Mouse (Mus musculus): ENCODE measurements around the gene Tor3a.
A peak's percentile ranks its signal among the peaks of the same experiment; 100 is the strongest.
"Not testable (repeated sequence)": the region's sequence is repeated elsewhere in the genome, so short reads cannot be mapped to it uniquely, and the experiment has no call there.

Gene Tor3a

DNA sequence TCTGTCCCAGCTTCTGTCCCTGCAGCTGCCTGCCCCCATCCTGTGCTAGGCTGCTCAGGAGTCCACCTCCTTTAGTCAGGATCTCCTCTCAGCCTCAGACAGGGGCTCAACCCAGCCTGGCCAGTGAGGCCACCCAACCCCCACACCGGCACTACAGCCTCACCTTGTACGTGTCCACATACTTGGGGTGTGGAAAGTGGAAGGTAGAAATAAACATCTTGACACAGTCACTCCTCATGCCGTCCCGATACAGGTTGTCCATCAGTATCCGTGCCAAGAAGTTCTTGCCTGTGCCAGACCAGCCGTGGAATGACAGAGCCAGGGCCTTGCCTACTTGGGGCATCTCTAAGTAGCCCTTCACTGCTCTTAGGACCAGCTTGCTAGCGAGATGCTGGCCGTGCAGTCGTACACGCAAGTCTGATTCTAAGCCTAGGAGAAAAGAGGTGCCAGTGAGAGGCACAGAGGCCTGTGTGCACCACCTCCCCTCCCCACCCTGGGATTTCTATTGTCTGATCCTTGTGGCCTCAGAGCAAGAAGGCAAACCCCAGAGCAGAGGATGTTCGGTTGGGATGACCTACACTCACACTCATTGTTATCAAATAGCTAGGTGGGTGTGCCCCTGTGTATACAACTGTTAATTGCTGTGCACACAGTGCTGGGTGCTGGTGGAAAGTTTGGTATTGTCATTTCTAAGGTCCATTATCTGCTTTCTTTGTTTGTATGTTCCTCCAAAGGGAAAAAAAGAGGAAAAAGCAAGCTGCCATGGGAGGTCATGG is 4.8 kb downstream of the Tor3a start:
- DNase-seq, result no peak

DNA sequence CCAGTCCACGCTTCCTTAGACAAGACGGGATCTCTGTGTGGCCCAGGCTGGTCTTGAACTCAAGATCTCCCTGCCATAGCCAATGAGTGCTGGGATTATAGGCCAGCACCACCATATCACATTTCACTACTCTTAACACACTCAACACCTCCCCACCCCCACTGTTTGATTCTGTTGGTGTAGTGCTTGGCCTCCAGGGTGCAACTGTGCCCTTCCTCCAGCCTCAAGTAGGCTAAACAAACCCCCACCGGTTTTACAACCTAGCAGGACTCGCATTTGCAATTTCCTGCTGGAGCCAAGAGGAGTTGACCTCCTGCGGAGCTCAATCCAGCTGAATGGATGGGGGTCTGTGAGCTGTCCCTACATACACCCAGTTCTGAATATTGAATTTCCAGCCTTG is 5.6 kb downstream of the Tor3a start:
- DNase-seq, result no peak

DNA sequence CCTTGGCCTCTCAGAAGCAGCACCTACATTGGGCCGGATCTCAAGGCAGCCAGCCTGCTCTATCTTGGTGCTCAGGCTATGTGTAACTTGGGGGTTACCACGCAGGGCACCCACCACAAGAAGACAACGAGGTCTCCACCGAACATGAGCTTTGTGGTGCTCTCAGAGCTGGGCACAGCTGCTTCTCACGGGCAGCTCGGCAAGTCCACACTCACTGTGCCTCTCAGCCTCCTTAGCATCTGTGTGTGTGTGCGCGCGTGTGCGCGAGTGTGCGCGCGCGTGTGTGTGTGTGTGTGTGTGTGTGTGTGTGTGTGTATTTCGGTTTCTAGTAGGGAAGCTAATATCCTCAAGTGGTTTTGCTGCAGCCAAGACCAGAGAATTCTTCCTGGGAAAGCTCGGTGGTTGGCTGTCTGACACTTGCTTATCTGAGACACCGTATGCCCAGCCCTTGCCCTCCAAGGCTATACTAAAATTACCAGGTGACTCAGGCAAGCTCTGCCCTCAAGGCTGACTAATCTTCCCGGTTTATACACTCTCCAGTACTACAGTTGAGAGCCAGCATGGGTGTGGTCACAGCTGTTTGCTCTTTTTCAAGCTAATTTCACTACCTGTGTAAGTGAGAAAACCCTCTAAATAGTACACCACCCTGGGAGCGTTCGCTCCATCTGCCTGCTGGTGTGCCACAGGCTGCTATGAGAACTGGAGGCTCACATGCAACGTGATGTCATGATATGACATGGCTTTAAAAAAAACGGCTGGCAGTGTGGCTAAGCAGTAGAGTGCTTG is 6.8 kb downstream of the Tor3a start:
- DNase-seq, result no peak

DNA sequence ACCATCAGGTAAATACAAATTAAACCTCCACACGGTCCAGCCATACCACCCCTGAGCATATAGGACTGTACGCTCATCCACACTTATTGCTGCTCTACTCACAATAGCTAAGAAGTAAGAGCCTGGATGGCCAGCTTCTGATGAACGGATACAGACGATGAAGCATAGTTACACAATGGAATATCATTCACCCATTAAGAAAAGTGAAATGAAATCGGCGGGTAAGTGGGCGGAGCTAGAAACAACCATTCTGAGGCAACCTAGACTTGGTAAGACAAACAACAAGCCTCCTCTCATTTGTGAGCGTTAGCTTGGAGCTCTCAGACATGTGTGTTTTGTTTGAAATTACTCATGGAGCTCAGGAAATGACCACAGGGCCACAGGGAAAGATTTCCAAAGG is 8.4 kb downstream of the Tor3a start:
- no peak for DNase-seq

DNA sequence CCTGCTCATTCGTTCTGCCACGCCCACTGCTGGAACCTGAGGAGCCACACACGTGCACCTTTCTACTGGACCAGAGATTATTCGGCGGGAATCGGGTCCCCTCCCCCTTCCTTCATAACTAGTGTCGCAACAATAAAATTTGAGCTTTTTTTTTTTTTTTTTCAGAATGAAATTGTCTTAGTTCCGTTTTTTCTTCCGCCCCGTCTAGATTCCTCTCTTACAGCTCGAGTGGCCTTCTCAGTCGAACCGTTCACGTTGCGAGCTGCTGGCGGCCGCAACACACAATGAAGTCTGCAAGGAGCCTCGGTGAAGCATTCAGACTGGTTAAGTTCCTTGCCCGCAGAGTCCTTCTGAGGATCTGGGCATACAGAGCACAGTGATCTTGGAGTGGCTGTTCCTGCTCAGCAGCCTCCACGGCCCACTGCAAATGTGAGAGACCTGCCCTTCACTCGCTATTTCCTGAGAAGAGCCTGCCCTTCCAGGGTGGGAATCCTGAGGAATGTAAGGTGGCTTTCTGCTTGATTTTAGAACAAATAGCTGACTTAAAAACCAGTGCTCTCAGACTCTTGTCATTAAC is 13.4 kb downstream of the Tor3a start:
- DNase-seq, result not testable (repeated sequence)

DNA sequence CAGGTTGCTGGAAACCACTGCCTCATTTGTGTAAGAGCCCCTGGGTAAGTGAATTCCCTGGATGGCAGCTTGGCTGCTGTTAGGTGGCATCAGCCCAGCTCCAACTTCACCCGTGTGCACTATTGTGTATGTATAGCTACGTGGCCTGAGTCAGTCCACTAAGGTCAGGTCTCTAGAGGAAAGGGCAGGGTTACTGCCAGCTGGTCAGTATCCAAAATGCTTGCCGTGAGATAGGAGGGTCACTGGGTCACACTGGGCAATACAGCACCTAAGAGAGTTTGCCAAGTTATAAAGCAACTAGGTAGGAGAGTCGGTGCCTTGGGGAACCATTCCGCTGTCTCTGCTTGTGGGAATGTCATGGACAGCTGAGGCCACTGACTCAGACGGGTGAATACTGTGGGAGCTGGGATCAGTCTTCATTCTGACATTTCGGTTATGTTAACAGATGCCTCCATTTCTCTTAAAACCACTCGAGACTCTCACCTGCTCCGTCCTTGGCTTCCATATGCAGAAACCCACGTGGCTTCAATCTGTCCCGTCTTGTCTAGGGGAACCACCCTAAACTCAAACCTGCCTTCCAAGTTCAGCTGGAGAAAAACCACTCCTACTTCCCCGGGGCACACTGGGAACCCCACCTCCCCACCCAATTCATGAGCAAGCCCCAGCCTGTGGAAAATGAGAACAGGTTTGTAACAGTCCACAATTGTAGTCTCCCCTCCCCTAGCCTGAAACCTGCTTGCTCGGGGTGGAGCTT is 14.1 kb downstream of the Tor3a start:
- no peak for DNase-seq

DNA sequence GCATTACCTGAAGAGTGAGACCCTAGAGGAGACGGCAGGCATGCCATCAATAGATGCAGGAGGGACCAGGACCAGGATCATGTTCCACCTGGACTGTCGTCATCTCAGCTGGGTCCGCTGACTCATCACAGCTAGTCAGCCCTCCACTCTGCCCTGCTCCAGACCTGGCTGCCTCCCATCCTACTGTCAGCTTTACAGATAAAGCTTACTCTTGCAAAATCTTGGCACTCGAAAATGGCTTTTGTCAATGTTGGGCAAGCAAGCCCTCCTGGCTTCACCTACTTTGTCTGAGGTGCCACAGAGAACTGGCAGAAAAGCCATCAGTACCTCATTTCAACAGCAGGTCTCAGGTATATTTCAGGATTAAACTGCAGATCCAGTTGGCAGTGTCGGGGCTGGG is 15.5 kb downstream of the Tor3a start:
- no peak for DNase-seq

DNA sequence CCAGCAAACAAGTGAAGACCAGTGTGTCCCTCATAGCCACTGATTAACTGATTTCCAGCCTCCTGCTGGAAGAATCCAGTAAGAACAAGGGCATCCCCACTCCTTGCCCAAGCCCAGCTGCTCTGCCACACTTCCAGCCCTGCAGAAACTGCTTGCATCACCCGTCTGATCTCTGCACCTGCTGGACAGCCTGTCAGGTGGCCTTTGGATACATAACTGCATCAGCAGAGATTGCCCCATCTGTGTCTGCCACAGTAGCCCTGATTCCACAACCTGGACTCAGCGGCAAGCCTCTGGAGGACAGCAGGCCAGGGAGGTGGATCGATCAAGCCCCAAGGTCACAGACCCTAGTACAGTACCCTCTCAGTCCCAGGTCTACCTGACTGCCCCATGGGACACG is 16.6 kb downstream of the Tor3a start:
- DNase-seq, result peak in 1 of 2 experiments; percentile 58

DNA sequence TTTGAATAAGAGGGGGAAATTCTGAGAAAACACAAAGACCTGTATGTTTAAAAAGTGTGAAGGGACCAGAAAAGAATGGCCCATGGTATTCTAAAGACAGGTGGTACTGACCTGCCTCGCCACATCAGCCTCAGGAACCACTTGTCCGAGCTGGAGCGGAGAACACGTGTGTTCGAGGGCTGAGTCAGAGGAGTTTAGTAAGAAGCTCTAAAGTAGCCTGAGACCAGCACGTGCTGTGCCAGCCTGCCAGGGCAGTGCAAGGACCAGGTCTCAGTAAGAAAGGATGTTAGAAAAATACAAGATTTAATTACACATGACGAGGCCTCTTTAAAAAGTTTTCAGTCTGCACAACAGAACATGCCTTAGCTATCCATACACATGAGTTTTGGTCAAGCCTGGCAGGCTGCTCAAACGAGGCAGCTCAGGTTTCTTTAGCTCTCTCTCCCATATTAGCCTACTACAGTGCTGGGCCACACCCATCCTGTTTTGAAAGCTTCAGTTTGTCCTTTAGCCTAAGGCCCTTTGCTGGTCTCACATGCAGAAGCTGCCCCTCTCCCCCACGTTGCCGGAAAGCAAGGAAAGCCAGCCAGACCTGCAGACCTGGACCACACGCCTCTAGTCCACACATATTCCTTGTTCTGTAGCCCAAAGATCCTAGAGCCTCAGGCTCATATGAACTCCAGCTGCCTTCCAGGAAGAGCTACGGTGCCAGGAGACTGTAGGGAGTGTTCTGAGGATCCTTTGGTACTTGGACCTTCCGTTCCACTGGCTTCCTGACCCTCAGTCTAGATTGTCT is 19.2 kb downstream of the Tor3a start:
- DNase-seq, result peak in 1 of 2 experiments; percentile 29

DNA sequence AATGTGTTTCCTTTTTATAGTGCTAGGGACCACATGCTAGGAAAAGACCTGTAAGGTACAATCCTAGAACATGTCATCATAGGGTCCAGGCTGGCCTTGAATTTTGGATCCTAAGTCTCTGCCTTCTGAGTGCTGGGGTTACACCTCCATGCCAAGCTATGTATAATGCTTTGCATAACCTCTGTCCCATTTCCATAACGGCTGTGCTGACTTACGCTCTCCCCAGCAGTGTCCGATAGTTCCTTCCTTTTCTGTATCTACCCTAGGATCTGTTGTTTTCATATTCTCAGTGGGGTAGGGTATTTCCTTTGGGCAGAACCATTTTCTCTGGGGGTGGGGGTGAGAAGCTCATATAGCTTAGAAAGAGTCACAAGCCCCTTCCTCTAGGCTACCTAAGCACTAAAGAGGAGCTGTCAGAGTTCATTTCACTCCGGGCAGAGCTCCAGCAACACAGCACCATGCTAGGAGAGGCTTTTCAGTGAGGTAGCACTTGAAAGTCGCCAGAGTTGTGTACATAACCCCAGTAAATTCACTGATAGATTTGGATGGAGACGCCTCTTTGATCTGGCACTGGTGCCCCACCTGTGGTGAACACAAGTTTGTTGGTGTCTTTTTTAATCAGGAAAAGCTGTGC is 21.9 kb downstream of the Tor3a start:
- DNase-seq, result no peak

DNA sequence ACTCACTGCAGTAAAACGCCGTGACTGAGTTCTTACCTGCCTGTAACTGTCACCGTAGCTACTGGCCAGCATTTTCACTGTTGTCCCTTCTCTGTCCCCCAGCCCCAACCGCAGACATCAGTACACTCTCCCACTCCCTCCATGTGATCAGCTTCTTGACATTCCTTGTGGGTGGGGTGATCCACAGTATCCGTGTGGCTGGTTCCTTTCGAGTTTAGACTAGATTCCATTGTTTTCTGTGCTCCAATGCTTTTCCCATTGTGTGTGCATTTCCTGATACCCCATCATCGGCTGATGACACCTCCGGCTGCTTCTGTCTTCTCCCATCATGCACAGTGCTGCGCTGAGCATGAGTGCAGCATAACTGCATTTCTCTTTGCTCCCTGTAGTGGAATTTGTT is 23.5 kb downstream of the Tor3a start:
- DNase-seq, result no peak

DNA sequence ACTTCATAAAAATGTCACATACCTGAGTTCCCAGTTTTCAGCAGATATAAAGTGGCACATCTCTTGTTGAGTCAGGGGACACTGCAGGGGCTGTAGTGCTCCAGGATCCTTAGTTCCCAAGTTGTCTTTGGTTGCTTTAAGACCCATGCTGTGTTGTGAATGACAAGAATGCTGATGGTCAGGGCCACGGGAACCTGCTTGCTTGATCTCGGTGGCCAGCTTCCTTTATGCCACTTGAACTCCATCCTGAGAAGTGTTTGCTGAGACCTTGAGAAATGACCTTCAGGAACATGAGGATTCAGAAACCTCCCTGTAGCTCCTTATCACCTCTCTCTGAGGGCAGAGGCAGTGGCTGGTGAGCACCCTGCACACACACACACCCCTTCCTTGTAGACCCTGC is 25.5 kb downstream of the Tor3a start:
- no peak for DNase-seq

DNA sequence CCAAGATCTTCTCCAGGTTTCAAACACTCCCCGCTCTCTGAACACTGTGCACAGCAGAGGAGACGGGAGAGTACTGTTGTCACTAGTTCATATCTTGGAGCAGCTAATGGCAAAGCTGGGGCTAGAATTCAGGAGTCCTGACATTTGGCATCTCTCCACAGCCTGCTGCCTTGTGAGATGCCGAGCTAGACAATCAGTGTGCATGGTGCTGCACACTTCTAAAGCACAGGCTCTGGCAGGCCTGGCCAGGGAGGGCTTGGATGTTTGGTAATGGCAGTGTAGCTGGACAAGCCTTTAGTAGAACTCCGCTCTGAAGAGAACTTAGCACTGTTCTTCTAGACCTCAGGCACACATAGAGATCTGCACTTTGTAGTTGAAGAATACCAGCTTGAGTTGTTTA is 28.2 kb downstream of the Tor3a start:
- DNase-seq, result no peak

DNA sequence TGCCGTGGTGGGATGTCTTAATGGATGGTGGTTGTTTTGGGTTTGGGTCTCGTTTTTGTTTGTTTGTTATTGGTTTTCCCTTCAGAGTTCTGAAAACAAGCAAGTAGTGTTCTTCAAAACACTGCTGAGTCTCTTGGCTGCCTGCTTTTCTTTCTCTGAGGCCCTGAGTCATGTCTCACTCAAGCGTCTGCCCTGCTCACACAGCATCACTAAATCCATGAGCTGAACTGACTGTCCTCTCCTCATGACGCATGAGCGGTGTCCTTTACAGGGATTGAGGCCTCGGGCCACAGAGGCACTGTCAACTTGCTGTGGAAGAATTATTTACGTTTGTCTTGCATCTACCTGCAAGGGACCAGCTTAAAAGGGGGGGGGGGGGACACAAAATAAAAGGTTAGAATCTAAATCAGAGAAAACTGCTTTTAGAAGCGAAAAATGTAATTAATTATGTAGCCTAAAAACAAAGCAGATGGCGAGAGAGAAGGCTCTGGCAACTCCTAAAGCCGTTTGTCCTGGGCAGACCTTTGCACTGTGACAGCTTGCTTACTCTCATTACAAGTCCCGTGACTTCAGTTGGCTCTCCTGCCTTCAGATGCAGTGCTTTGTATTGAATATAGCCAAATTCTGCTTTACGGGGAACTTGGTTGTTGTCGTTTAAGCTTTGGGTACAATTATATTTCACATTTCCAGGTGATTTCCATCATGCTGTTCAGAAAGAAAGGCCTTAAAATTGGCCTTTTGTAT is 29.2 kb downstream of the Tor3a start:
- no peak for DNase-seq

DNA sequence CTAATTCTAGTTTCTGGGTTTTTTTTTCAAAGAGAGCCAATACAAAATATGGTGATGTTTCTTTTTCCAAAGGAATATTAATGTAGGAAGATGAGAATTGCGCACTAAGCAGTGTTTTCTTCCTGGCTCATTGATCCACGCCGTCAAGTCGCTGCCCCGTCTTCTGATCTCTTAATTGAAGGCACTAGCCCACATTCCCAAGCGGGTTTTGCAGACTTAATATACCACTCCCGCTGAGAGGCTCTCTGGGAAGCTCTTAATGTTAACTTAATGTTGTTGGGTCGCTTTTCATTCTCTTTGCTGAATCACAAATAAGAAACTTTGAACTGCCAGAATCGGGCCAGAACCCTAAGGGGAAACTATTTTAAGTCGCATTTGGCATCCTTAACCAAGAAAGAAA is 30.1 kb downstream of the Tor3a start:
- no peak for DNase-seq

DNA sequence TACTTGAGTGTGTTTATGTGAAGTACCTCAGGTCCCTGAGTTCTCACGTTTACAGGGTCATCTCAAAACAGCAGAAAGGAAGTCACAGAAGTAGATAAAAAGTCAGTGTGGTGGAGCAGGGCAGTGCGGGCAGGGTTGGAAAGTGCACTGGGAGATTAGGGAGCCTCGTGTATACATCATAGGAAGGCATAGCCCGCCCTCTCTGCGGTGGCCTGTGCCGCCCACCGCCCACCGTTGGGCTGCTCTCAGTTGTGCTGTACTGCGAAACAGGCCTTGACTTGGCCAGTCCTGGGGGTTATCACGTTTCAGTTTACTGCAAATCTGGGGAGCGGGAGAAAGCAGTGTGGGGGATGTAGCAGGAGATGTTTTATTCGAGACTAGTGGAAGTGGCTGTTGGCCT is 31.3 kb downstream of the Tor3a start:
- no peak for DNase-seq

DNA sequence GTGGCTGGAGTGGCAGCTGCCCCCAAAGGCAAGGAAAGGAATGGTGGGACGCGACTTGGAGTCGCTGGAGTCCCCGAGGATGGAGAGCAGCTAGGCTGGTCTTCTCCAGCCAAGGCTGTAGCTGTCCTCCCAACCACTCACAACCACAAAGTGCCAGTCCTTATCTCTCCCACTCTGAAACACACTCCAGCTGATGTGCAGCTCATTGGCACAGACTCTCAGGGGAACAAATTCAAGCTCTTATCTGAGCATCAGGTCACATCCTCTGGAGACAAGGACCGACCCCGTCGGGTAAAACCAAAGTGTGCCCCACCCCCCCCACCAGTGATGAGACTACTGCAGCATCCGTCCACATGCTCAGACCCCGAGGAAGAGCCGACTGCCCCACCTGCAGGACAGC is 32.3 kb downstream of the Tor3a start:
- DNase-seq, result no peak

DNA sequence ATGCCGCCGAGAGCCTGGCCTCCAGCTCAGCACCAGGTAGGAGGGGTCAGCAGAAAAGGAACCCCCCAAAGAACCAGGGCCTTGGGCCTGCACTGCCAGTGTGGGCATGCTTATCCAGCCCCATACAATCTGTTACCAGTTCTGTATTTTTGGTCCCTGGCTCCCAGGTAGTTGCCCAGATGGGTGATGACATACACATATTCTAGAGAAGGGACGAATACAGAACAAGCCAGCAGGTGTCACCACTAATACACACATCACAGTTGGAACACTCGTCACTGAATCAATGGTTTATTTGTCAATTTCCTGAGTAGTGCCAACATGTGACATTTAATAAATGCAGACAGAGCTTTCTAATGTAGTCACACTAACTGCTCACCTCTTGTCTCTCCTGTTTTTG is 33.6 kb downstream of the Tor3a start:
- DNase-seq, result no peak

DNA sequence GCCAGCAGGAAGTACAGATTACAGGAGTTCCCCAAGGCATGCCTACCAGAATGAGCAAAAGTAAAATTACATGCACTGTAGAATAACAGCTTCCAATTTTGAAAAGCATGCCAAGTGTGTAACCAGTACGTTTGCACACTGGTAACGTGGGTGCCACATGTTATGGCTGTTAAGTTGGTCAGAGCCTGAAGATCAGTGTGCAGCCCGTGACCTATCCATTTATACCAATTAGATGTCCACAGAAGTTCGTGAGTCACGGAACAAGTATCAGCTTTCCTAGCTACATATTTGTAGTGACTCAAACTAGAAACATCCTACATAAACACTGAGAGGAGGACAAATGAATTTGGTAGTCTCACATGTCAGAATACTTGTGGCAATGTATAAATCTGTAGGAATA is 34.7 kb downstream of the Tor3a start:
- DNase-seq, result no peak

DNA sequence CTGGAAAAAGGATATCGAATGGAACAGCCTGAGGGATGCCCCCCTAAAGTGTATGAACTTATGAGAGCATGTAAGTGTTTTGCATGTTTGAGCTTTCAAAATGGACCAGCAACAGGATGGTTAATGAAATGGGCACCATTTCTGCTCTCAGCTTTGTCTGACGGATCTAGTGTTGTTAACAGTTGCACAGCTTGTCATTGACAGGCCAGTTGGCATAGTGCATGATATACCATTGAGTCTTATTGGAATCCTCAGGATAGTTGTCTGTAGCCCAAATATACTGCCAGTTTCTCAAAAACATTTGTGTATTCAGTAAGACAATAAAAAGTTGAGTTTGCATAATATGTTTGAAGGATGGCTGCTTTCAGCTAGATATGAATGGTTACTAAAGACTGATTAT is 39.0 kb downstream of the Tor3a start:
- DNase-seq, result no peak

DNA sequence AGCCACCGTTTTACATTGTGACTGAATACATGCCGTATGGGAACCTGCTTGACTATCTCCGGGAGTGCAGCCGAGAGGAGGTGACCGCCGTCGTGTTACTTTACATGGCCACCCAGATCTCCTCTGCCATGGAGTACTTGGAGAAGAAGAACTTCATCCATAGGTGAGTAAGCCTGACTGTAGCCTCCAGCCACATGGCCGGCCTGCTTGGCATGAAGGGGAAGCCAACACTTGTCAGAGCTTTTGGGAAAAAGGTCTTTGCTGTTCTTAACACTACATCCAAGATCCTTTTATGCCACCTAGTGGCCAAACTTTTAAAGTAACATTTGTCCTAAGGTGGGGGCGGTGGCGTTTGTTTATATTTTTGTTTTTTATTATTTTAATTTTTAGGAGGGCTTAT is 41.1 kb downstream of the Tor3a start:
- DNase-seq, result peak in 1 of 2 experiments; percentile 46

All from kidney, postnatal 4 days (tissue).